ENCODE assay signal across 9 mouse cellular contexts in the genomic region with DNA sequence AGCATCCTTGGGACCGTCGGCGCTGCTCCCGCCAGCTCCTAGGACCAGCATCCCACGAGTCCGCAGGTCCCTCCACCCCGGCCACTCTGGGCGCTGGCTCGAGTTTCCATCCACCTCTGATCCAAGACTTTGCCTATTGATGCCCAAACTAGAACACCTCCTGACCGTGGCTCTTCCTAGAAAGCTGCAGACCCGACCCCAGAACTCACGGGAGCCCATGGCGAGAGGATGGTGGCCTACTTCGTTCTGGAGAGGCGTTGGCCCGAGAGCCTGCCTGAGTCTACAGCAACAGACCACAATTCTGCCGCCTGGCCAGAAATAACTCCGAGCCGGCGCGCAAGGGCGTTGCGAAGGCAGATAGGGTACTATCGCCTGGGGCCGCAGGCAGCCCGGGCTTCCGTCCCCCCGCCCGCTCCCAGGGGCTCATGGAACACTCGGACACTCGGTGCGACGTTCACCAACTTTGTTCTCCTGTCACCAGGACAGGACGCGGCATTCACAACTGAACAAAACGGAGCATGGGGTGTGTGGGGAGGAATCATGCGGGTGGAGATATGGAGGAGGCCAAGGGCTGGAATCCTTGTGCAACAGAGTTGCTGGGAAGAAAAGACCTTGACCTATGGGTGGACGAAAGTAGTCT. TPM values are rescaled to one million over a fixed set of nuclear protein-coding genes. Genes with fewer than 3 reads are reported as not detected.
DNase-seq lines count a peak whose midpoint lies in the region; ATAC-seq and TF ChIP-seq lines count a peak whose summit lies in the region.
"Had no signal": no experiment of that assay in that cellular context is flagged by ENCODE, and none has a peak within 500 bp of the region (broad histone marks: within the 10 kb centered on the region; RNA-seq: fewer than 3 reads in every experiment).

No protein-coding gene starts in this region.

- no peak overlapping the region for H3K27ac ChIP-seq in heart, embryonic 11.5 days (ENCODE audit: low read depth, low read length)
- H3K27ac ChIP-seq in cerebellum, adult 2 months (ENCODE audit: insufficient read depth, low read length), result no peak overlapping the region
- no peak overlapping the region for H3K27ac ChIP-seq in heart, embryonic 15.5 days
- no peak overlapping the region for H3K27ac ChIP-seq in limb, embryonic 15.5 days
- H3K27ac ChIP-seq in stomach, embryonic 14.5 days (ENCODE audit: low read length), result no peak overlapping the region

- TF ChIP-seq CTCF in cerebellum, adult 2 months (IDR thresholded peaks at IDR 0.05; ENCODE audit: borderline replicate concordance, insufficient read depth, low read depth, low read length), result no peak

- no peaks in the 10 kb centered on the region for H3K36me3 ChIP-seq in heart, embryonic 11.5 days (ENCODE audit: control insufficient read depth, insufficient read depth, low read length)
- no peaks in the 10 kb centered on the region for H3K36me3 ChIP-seq in heart, embryonic 15.5 days
- H3K36me3 ChIP-seq in limb, embryonic 15.5 days, result peaks cover 31% of the 10 kb centered on the region
- H3K36me3 ChIP-seq in stomach, embryonic 14.5 days (ENCODE audit: control insufficient read depth, insufficient read depth, low read length), result peaks cover 2% of the 10 kb centered on the region; the same call in 1 of the 2 replicates

- no peak for TF ChIP-seq POLR2A in cerebellum, adult 2 months (IDR thresholded peaks at IDR 0.05; ENCODE audit: borderline replicate concordance, insufficient read depth, low read length)

- 1% methylated on average over 38 of the region's 38 CpGs for WGBS in heart, embryonic 11.5 days (ENCODE audit: insufficient replicate concordance)
- WGBS in cerebellum, adult 2 months, result 31% methylated on average over 38 of the region's 38 CpGs
- WGBS in heart, embryonic 15.5 days, result 4% methylated on average over 38 of the region's 38 CpGs
- WGBS in limb, embryonic 15.5 days, result 9% methylated on average over 38 of the region's 38 CpGs
- 8% methylated on average over 38 of the region's 38 CpGs for WGBS in stomach, embryonic 14.5 days

- H3K27me3 ChIP-seq in heart, embryonic 11.5 days (ENCODE audit: control insufficient read depth, insufficient read depth, low read length), result peaks cover 98% of the 10 kb centered on the region
- no peaks in the 10 kb centered on the region for H3K27me3 ChIP-seq in cerebellum, adult 2 months (ENCODE audit: control insufficient read depth, insufficient read depth, low read length)
- H3K27me3 ChIP-seq in heart, embryonic 15.5 days, result peaks cover 97% of the 10 kb centered on the region
- H3K27me3 ChIP-seq in limb, embryonic 15.5 days, result peaks cover 84% of the 10 kb centered on the region
- H3K27me3 ChIP-seq in stomach, embryonic 14.5 days (ENCODE audit: control insufficient read depth, insufficient read depth, low read length), result peaks cover 66% of the 10 kb centered on the region

- H3K9ac ChIP-seq in heart, embryonic 11.5 days (ENCODE audit: low read depth, low read length), result no peak overlapping the region
- H3K9ac ChIP-seq in heart, embryonic 15.5 days, result peak overlapping the region; percentile 53
- 0 out of 2 replicates have a peak overlapping the region, but pooled peaks have one; percentile 39 for H3K9ac ChIP-seq in limb, embryonic 15.5 days
- H3K9ac ChIP-seq in stomach, embryonic 14.5 days (replicated peaks; ENCODE audit: low read depth, low read length), result no peak overlapping the region

- H3K4me1 ChIP-seq in heart, embryonic 11.5 days (ENCODE audit: control insufficient read depth, insufficient read depth, low read length), result peaks cover 28% of the 10 kb centered on the region
- H3K4me1 ChIP-seq in cerebellum, adult 2 months (ENCODE audit: control insufficient read depth, insufficient read depth, low read length), result peaks cover 17% of the 10 kb centered on the region
- peaks cover 39% of the 10 kb centered on the region for H3K4me1 ChIP-seq in heart, embryonic 15.5 days (replicated peaks)
- H3K4me1 ChIP-seq in limb, embryonic 15.5 days, result peaks cover 35% of the 10 kb centered on the region
- peaks cover 17% of the 10 kb centered on the region for H3K4me1 ChIP-seq in stomach, embryonic 14.5 days (ENCODE audit: control insufficient read depth, insufficient read depth, low read length)

- DNase-seq in heart, adult 9 months (ENCODE audit: low spot score in 2 of 2), result no peak
- DNase-seq in cerebellum, adult 2 months, result peak; percentile 23 to 37

- H3K4me3 ChIP-seq in heart, embryonic 11.5 days (ENCODE audit: low read depth, low read length), result peak overlapping the region; percentile 56
- H3K4me3 ChIP-seq in cerebellum, adult 2 months (replicated peaks; ENCODE audit: insufficient read depth, low read depth, low read length), result peak overlapping the region; percentile 49
- H3K4me3 ChIP-seq in heart, embryonic 15.5 days, result peak overlapping the region; percentile 58
- H3K4me3 ChIP-seq in limb, embryonic 15.5 days, result peak overlapping the region; percentile 52
- H3K4me3 ChIP-seq in stomach, embryonic 14.5 days (ENCODE audit: low read depth, low read length), result peak overlapping the region; percentile 40

- no peaks in the 10 kb centered on the region for H3K9me3 ChIP-seq in heart, embryonic 11.5 days (replicated peaks; ENCODE audit: control insufficient read depth, low read length)
- H3K9me3 ChIP-seq in heart, embryonic 15.5 days (replicated peaks), result no peaks in the 10 kb centered on the region
- H3K9me3 ChIP-seq in limb, embryonic 15.5 days, result no peaks in the 10 kb centered on the region
- no peaks in the 10 kb centered on the region for H3K9me3 ChIP-seq in stomach, embryonic 14.5 days (ENCODE audit: control insufficient read depth, low read depth, low read length)

- no peak for ATAC-seq in heart, embryonic 11.5 days (replicated peaks; ENCODE audit: insufficient number of reproducible peaks, low FRiP score, low TSS enrichment)
- ATAC-seq in heart, embryonic 15.5 days (replicated peaks; ENCODE audit: insufficient number of reproducible peaks, insufficient read depth, low FRiP score, low read depth), result no peak
- ATAC-seq in limb, embryonic 15.5 days (ENCODE audit: insufficient number of reproducible peaks, low FRiP score, low TSS enrichment, low read depth), result no peak
- no peak for ATAC-seq in stomach, embryonic 14.5 days (ENCODE audit: insufficient number of reproducible peaks, insufficient read depth, low FRiP score, low read depth)
- no peak for ATAC-seq in erythroblast, adult 5-6 weeks (replicated peaks; ENCODE audit: low FRiP score, poor library complexity, severe bottlenecking)
- ATAC-seq in erythroid progenitor cell, adult 5-6 weeks (replicated peaks; ENCODE audit: low FRiP score, poor library complexity, severe bottlenecking), result no peak

- H3K4me2 ChIP-seq in heart, embryonic 11.5 days, result peak overlapping the region; percentile 97
- peak overlapping the region; percentile 98 for H3K4me2 ChIP-seq in heart, embryonic 15.5 days
- peak overlapping the region; percentile 97 for H3K4me2 ChIP-seq in limb, embryonic 15.5 days
- peak overlapping the region; percentile 88 for H3K4me2 ChIP-seq in stomach, embryonic 14.5 days (replicated peaks; ENCODE audit: low read depth, low read length)

RNA-seq across cellular contexts. Expression of gene Gp1bb, which starts 0.7 kb away (rescaled TPM):
- 8.3 and 8.6 TPM in 2 replicates for polyA plus RNA-seq in heart, embryonic 11.5 days (2014; fragmentation: Nextera tagmentation; extraction: Ambion mirVana)
- 2.1 and 2.5 TPM in 2 replicates for polyA plus RNA-seq in cerebellum, adult 2 months (2012; rRNA removed)
- 3.7 and 3.8 TPM in 2 replicates for polyA plus RNA-seq in heart, embryonic 15.5 days (2015; fragmentation: Nextera tagmentation; extraction: Ambion mirVana)
- polyA plus RNA-seq in limb, embryonic 15.5 days (2015; fragmentation: Nextera tagmentation; extraction: Ambion mirVana), result 3.0 and 3.4 TPM in 2 replicates
- polyA plus RNA-seq in stomach, embryonic 14.5 days (2014; fragmentation: Nextera tagmentation; extraction: Ambion mirVana), result 1.1 and 1.5 TPM in 2 replicates
- 3.7 TPM in 1 of 2 replicates, not detected in the other for total RNA-seq in erythroblast, adult 5-6 weeks (2015; ENCODE audit: low replicate concordance)
- 0.56 and 0.94 TPM in 2 replicates for total RNA-seq in erythroblast, adult 5-6 weeks (2017; ENCODE audit: low replicate concordance)
- 1.7 TPM in 1 of 2 replicates, not detected in the other for total RNA-seq in erythroid progenitor cell, adult 5-6 weeks (2015; ENCODE audit: low replicate concordance)
- 0.51 TPM in 1 of 2 replicates, not detected in the other for total RNA-seq in erythroid progenitor cell, adult 5-6 weeks (2017; ENCODE audit: low replicate concordance)
- total RNA-seq: CH12.LX had no signal

RNA-seq across cellular contexts. Expression of gene Gm49601, which starts 4.7 kb away (rescaled TPM):
- 0.73 and 1.0 TPM in 2 replicates for polyA plus RNA-seq in heart, embryonic 11.5 days (2014; fragmentation: Nextera tagmentation; extraction: Ambion mirVana)
- 69.4 and 69.6 TPM in 2 replicates for polyA plus RNA-seq in cerebellum, adult 2 months (2012; rRNA removed)
- 0.94 and 1.4 TPM in 2 replicates for polyA plus RNA-seq in heart, embryonic 15.5 days (2015; fragmentation: Nextera tagmentation; extraction: Ambion mirVana)
- 5.5 and 6.9 TPM in 2 replicates for polyA plus RNA-seq in limb, embryonic 15.5 days (2015; fragmentation: Nextera tagmentation; extraction: Ambion mirVana)
- 0.67 and 1.3 TPM in 2 replicates for polyA plus RNA-seq in stomach, embryonic 14.5 days (2014; fragmentation: Nextera tagmentation; extraction: Ambion mirVana)
- total RNA-seq in erythroblast, adult 5-6 weeks (2015; ENCODE audit: low replicate concordance), result not detected in 2 replicates
- 0.85 TPM in 1 of 2 replicates, not detected in the other for total RNA-seq in erythroblast, adult 5-6 weeks (2017; ENCODE audit: low replicate concordance)
- total RNA-seq in erythroid progenitor cell, adult 5-6 weeks (2015; ENCODE audit: low replicate concordance), result 6.1 TPM in 1 of 2 replicates, not detected in the other
- 4.2 TPM in 1 of 2 replicates, not detected in the other for total RNA-seq in erythroid progenitor cell, adult 5-6 weeks (2017; ENCODE audit: low replicate concordance)

RNA-seq across cellular contexts. Expression of gene Sept5, which starts 8.3 kb away (rescaled TPM):
- 6.2 and 8.3 TPM in 2 replicates for polyA plus RNA-seq in heart, embryonic 11.5 days (2014; fragmentation: Nextera tagmentation; extraction: Ambion mirVana)
- polyA plus RNA-seq in cerebellum, adult 2 months (2012; rRNA removed), result 328 and 334 TPM in 2 replicates
- polyA plus RNA-seq in heart, embryonic 15.5 days (2015; fragmentation: Nextera tagmentation; extraction: Ambion mirVana), result 8.1 and 14.8 TPM in 2 replicates
- 59.4 and 62.8 TPM in 2 replicates for polyA plus RNA-seq in limb, embryonic 15.5 days (2015; fragmentation: Nextera tagmentation; extraction: Ambion mirVana)
- 17.1 and 18.9 TPM in 2 replicates for polyA plus RNA-seq in stomach, embryonic 14.5 days (2014; fragmentation: Nextera tagmentation; extraction: Ambion mirVana)
- 13.4 and 19.4 TPM in 2 replicates for total RNA-seq in erythroblast, adult 5-6 weeks (2015; ENCODE audit: low replicate concordance)
- total RNA-seq in erythroblast, adult 5-6 weeks (2017; ENCODE audit: low replicate concordance), result 11.7 and 15.2 TPM in 2 replicates
- total RNA-seq in erythroid progenitor cell, adult 5-6 weeks (2015; ENCODE audit: low replicate concordance), result 2.1 and 7.6 TPM in 2 replicates
- total RNA-seq in erythroid progenitor cell, adult 5-6 weeks (2017; ENCODE audit: low replicate concordance), result 11.2 TPM in 1 of 2 replicates, not detected in the other

RNA-seq across cellular contexts. Expression of gene Tbx1, which starts 31.0 kb away (rescaled TPM):
- polyA plus RNA-seq in heart, embryonic 11.5 days (2014; fragmentation: Nextera tagmentation; extraction: Ambion mirVana), result 1.2 and 1.4 TPM in 2 replicates
- 2.4 and 3.0 TPM in 2 replicates for polyA plus RNA-seq in cerebellum, adult 2 months (2012; rRNA removed)
- 0.66 and 1.5 TPM in 2 replicates for polyA plus RNA-seq in heart, embryonic 15.5 days (2015; fragmentation: Nextera tagmentation; extraction: Ambion mirVana)
- 6.0 and 6.4 TPM in 2 replicates for polyA plus RNA-seq in limb, embryonic 15.5 days (2015; fragmentation: Nextera tagmentation; extraction: Ambion mirVana)
- polyA plus RNA-seq in stomach, embryonic 14.5 days (2014; fragmentation: Nextera tagmentation; extraction: Ambion mirVana), result 0.53 and 1.1 TPM in 2 replicates
- total RNA-seq in erythroblast, adult 5-6 weeks (2015; ENCODE audit: low replicate concordance), result not detected in 2 replicates
- not detected in 2 replicates for total RNA-seq in erythroblast, adult 5-6 weeks (2017; ENCODE audit: low replicate concordance)
- total RNA-seq in erythroid progenitor cell, adult 5-6 weeks (2015; ENCODE audit: low replicate concordance), result not detected in 2 replicates
- not detected in 2 replicates for total RNA-seq in erythroid progenitor cell, adult 5-6 weeks (2017; ENCODE audit: low replicate concordance)

Comparison
In these comparisons a context has a peak if more than half of its experiments do, and no peak if none do; other contexts are left out.
1. H3K9ac ChIP-seq: peak in heart, embryonic 15.5 days (single experiment) and limb, embryonic 15.5 days (single experiment); none in heart, embryonic 11.5 days (single experiment) and stomach, embryonic 14.5 days (single experiment).
2. DNase-seq: peak in cerebellum, adult 2 months (2 of 2); none in heart, adult 9 months (0 of 2).
3. Peak in every context shown above with its lines, with median percentiles within 50 percentile points of each other: H3K4me2 ChIP-seq and H3K4me3 ChIP-seq.